Mouse (Mus musculus): ENCODE measurements around the gene Map7d2. TPM values are rescaled to one million over a fixed set of nuclear protein-coding genes. Genes with fewer than 3 reads are reported as not detected.
"Not testable (repeated sequence)": the region's sequence is repeated elsewhere in the genome, so short reads cannot be mapped to it uniquely, and the experiment has no call there.

The Map7d2 gene
- 21.7 and 21.8 TPM in 2 replicates for polyA plus RNA-seq (2016; fragmentation: Nextera tagmentation; extraction: Ambion mirVana)

- no peaks in the 10 kb centered on the region for H3K9me3 ChIP-seq (replicated peaks)
- peak; percentile 95 for ATAC-seq (ENCODE audit: low FRiP score)
- peak within 1 kb of the TSS; percentile 53 for H3K27ac ChIP-seq
Observed at GRCm38 (mm10) chrX:159414130-159414828, at the start of gene Map7d2. Map7d2 (plus strand) TSS chrX:159414572.

GRCm38 (mm10) chrX:159371831-159372752 lies 42.3 kb upstream of the Map7d2 start, which contains the start of gene Eif1ax:
Eif1ax (plus strand) TSS chrX:159372178.
- Histone ChIP-seq H3K4me1 (no peaks in the 10 kb centered on the region), H3K27ac (peak within 1 kb of the TSS; percentile 73), H3K36me3 (0 out of 2 replicates have a peak, but pooled peaks cover 6% of the 10 kb centered on the region), H3K4me2 (replicated peaks) (peak within 1 kb of the TSS; percentile 47), H3K9me3 (replicated peaks) (no peaks in the 10 kb centered on the region), H3K4me3 (peak within 1 kb of the TSS; percentile 64), H3K27me3 (no peaks in the 10 kb centered on the region), H3K9ac (peak within 1 kb of the TSS; percentile 67)
- 25% methylated on average over 48 of the region's 76 CpGs for WGBS
- ATAC-seq (ENCODE audit: low FRiP score), result peak; percentile 96

More at GRCm38 (mm10) chrX:159414130-159414828, at the start of gene Map7d2:
- peak within 1 kb of the TSS; percentile 73 for H3K4me2 ChIP-seq (replicated peaks)
- peak within 1 kb of the TSS; percentile 58 for H3K9ac ChIP-seq
- H3K36me3 ChIP-seq, result no peaks in the 10 kb centered on the region
- H3K4me3 ChIP-seq, result peak within 1 kb of the TSS; percentile 60
- WGBS, result 19% methylated on average over 62 of the region's 83 CpGs
- no peaks in the 10 kb centered on the region for H3K4me1 ChIP-seq
- H3K27me3 ChIP-seq, result peaks cover 27% of the 10 kb centered on the region

GRCm38 (mm10) chrX:159372753-159373144 lies 41.6 kb upstream of the Map7d2 start:
- Histone ChIP-seq H3K27me3 (no peaks in the 10 kb centered on the region), H3K36me3 (0 out of 2 replicates have a peak, but pooled peaks cover 6% of the 10 kb centered on the region), H3K9me3 (replicated peaks) (no peaks in the 10 kb centered on the region), H3K27ac (peak overlapping the region; percentile 73), H3K9ac (peak overlapping the region; percentile 67), H3K4me1 (no peaks in the 10 kb centered on the region), H3K4me2 (replicated peaks) (peak overlapping the region; percentile 47), H3K4me3 (peak overlapping the region; percentile 64)
- no peak for ATAC-seq (ENCODE audit: low FRiP score)
- WGBS, result 21% methylated on average over 9 of the region's 9 CpGs

- 85% methylated on average over 9 of the region's 9 CpGs for WGBS
- Histone ChIP-seq H3K4me2 (replicated peaks) (no peak overlapping the region), H3K27ac (no peak overlapping the region), H3K4me1 (no peaks in the 10 kb centered on the region), H3K36me3 (no peaks in the 10 kb centered on the region), H3K27me3 (no peaks in the 10 kb centered on the region), H3K9ac (no peak overlapping the region), H3K4me3 (no peak overlapping the region), H3K9me3 (replicated peaks) (no peaks in the 10 kb centered on the region)
- no peak for ATAC-seq (ENCODE audit: low FRiP score)
Observed at GRCm38 (mm10) chrX:159387105-159387504, 27.3 kb upstream of the Map7d2 start.

GRCm38 (mm10) chrX:159388953-159389352 lies 25.4 kb upstream of the Map7d2 start:
- H3K4me1 ChIP-seq, result no peaks in the 10 kb centered on the region
- ATAC-seq (ENCODE audit: low FRiP score), result no peak
- H3K9me3 ChIP-seq (replicated peaks), result no peaks in the 10 kb centered on the region
- H3K27me3 ChIP-seq, result no peaks in the 10 kb centered on the region
- H3K36me3 ChIP-seq, result no peaks in the 10 kb centered on the region
- no peak overlapping the region for H3K27ac ChIP-seq
- no peak overlapping the region for H3K9ac ChIP-seq
- no peak overlapping the region for H3K4me2 ChIP-seq (replicated peaks)
- no peak overlapping the region for H3K4me3 ChIP-seq

- no peak for ATAC-seq (ENCODE audit: low FRiP score)
- Histone ChIP-seq H3K27ac (no peak overlapping the region), H3K36me3 (no peaks in the 10 kb centered on the region), H3K4me3 (no peak overlapping the region), H3K9me3 (replicated peaks) (no peaks in the 10 kb centered on the region), H3K4me1 (no peaks in the 10 kb centered on the region), H3K9ac (no peak overlapping the region), H3K4me2 (replicated peaks) (no peak overlapping the region), H3K27me3 (no peaks in the 10 kb centered on the region)
- 83% methylated on average over 6 of the region's 6 CpGs for WGBS
Observed at GRCm38 (mm10) chrX:159390347-159390962, 23.9 kb upstream of the Map7d2 start.

GRCm38 (mm10) chrX:159391239-159391638 lies 23.1 kb upstream of the Map7d2 start:
- no peaks in the 10 kb centered on the region for H3K9me3 ChIP-seq (replicated peaks)
- no peak overlapping the region for H3K4me2 ChIP-seq (replicated peaks)
- no peak for ATAC-seq (ENCODE audit: low FRiP score)
- WGBS, result 68% methylated on average over 3 of the region's 3 CpGs
- H3K36me3 ChIP-seq, result no peaks in the 10 kb centered on the region
- H3K4me1 ChIP-seq, result no peaks in the 10 kb centered on the region
- H3K27ac ChIP-seq, result no peak overlapping the region
- H3K4me3 ChIP-seq, result no peak overlapping the region
- no peak overlapping the region for H3K9ac ChIP-seq
- no peaks in the 10 kb centered on the region for H3K27me3 ChIP-seq

- WGBS, result 45% methylated on average over 4 of the region's 4 CpGs
- no peak for ATAC-seq (ENCODE audit: low FRiP score)
- H3K36me3 ChIP-seq, result no peaks in the 10 kb centered on the region
- no peak overlapping the region for H3K27ac ChIP-seq
- peaks cover 3% of the 10 kb centered on the region for H3K27me3 ChIP-seq
- H3K4me3 ChIP-seq, result no peak overlapping the region
- H3K4me1 ChIP-seq, result no peaks in the 10 kb centered on the region
- H3K9me3 ChIP-seq (replicated peaks), result no peaks in the 10 kb centered on the region
- no peak overlapping the region for H3K4me2 ChIP-seq (replicated peaks)
- H3K9ac ChIP-seq, result no peak overlapping the region
Observed at GRCm38 (mm10) chrX:159409253-159409652, 5.1 kb upstream of the Map7d2 start.

- H3K9me3 ChIP-seq (replicated peaks), result no peaks in the 10 kb centered on the region
- H3K27ac ChIP-seq, result peak overlapping the region; percentile 53
- H3K4me3 ChIP-seq, result peak overlapping the region; percentile 60
- peak; percentile 78 for ATAC-seq (ENCODE audit: low FRiP score)
- no peaks in the 10 kb centered on the region for H3K4me1 ChIP-seq
- 21% methylated on average over 53 of the region's 65 CpGs for WGBS
- H3K4me2 ChIP-seq (replicated peaks), result peak overlapping the region; percentile 73
- no peaks in the 10 kb centered on the region for H3K36me3 ChIP-seq
- peak overlapping the region; percentile 58 for H3K9ac ChIP-seq
- H3K27me3 ChIP-seq, result peaks cover 27% of the 10 kb centered on the region
Observed at GRCm38 (mm10) chrX:159414829-159415673, 679 bp downstream of the Map7d2 start.

- 89% methylated on average over 3 of the region's 3 CpGs for WGBS
- not testable (repeated sequence) for ATAC-seq (ENCODE audit: low FRiP score); H3K4me3 ChIP-seq; H3K36me3 ChIP-seq; H3K9me3 ChIP-seq (replicated peaks); H3K4me2 ChIP-seq (replicated peaks); H3K27ac ChIP-seq; H3K4me1 ChIP-seq; H3K9ac ChIP-seq; H3K27me3 ChIP-seq
Observed at GRCm38 (mm10) chrX:159430507-159430906, 16.1 kb downstream of the Map7d2 start.

- no peak overlapping the region for H3K27ac ChIP-seq
- H3K4me3 ChIP-seq, result no peak overlapping the region
- H3K9me3 ChIP-seq (replicated peaks), result no peaks in the 10 kb centered on the region
- H3K4me2 ChIP-seq (replicated peaks), result no peak overlapping the region
- ATAC-seq (ENCODE audit: low FRiP score), result no peak
- H3K27me3 ChIP-seq, result no peaks in the 10 kb centered on the region
- 33% methylated on average over 3 of the region's 3 CpGs for WGBS
- H3K4me1 ChIP-seq, result no peaks in the 10 kb centered on the region
- H3K9ac ChIP-seq, result no peak overlapping the region
- H3K36me3 ChIP-seq, result no peaks in the 10 kb centered on the region
Observed at GRCm38 (mm10) chrX:159442128-159442527, 27.8 kb downstream of the Map7d2 start.

Measured in hindbrain, embryonic 12.5 days (tissue).